Mouse (Mus musculus): ENCODE results near the gene Arpc5l.
"Not testable (repeated sequence)": the region's sequence is repeated elsewhere in the genome, so short reads cannot be mapped to it uniquely, and the experiment has no call there.

Gene Arpc5l

GRCm38 (mm10) chr2:38999910-39000586 is 5.1 kb upstream of the Arpc5l start:
- DNase-seq: no peak

- no peak for DNase-seq
Observed at GRCm38 (mm10) chr2:39000587-39000919, 4.6 kb upstream of the Arpc5l start.

GRCm38 (mm10) chr2:39001866-39002265 is 3.3 kb upstream of the Arpc5l start:
- DNase-seq: no peak

GRCm38 (mm10) chr2:39003106-39003505 is 2.0 kb upstream of the Arpc5l start:
- DNase-seq: no peak

GRCm38 (mm10) chr2:39003512-39003911 is 1.6 kb upstream of the Arpc5l start:
- DNase-seq: no peak

GRCm38 (mm10) chr2:39004372-39004771 is 776 bp upstream of the Arpc5l start:
- peak; percentile 54 for DNase-seq

GRCm38 (mm10) chr2:39005574-39006079 is 479 bp downstream of the Arpc5l start, which contains the start of gene Rpl35:
Gene Rpl35, minus strand, starts transcription at chr2:39005624.
- DNase-seq: no peak

- no peak for DNase-seq
Observed at GRCm38 (mm10) chr2:39006149-39006730, 1.1 kb downstream of the Arpc5l start.

GRCm38 (mm10) chr2:39007865-39008264 is 2.7 kb downstream of the Arpc5l start:
- DNase-seq: peak; percentile 96

- no peak for DNase-seq
Observed at GRCm38 (mm10) chr2:39008350-39008851, 3.3 kb downstream of the Arpc5l start.

- no peak for DNase-seq
Observed at GRCm38 (mm10) chr2:39008954-39009365, 3.8 kb downstream of the Arpc5l start.

GRCm38 (mm10) chr2:39010144-39010543 is 5.0 kb downstream of the Arpc5l start:
- not testable (repeated sequence) for DNase-seq

- no peak for DNase-seq
Observed at GRCm38 (mm10) chr2:39011264-39011663, 6.1 kb downstream of the Arpc5l start.

- DNase-seq: no peak
Observed at GRCm38 (mm10) chr2:39011971-39012370, 6.8 kb downstream of the Arpc5l start.

- DNase-seq: no peak
Observed at GRCm38 (mm10) chr2:39012768-39013279, 7.7 kb downstream of the Arpc5l start.

- DNase-seq: no peak
Observed at GRCm38 (mm10) chr2:39016581-39016980, 11.4 kb downstream of the Arpc5l start.

- DNase-seq: no peak
Observed at GRCm38 (mm10) chr2:39020004-39020403, 14.9 kb downstream of the Arpc5l start.

GRCm38 (mm10) chr2:39031611-39032010 is 26.5 kb downstream of the Arpc5l start:
- DNase-seq: no peak

GRCm38 (mm10) chr2:39040215-39040614 is 35.1 kb downstream of the Arpc5l start:
- DNase-seq: no peak

GRCm38 (mm10) chr2:39048515-39048914 is 43.4 kb downstream of the Arpc5l start:
- DNase-seq: no peak

- peak; percentile 0 for DNase-seq
Observed at GRCm38 (mm10) chr2:39064687-39065399, 59.7 kb downstream of the Arpc5l start.
